Mouse (Mus musculus): ENCODE measurements at regions not wholly inside any gene's neighbourhood (a gene's known extent, or its start where the extent isn't known, plus 50 kb on each side); places are given as distances from the start of the nearest gene placed in this dataset.

DNA sequence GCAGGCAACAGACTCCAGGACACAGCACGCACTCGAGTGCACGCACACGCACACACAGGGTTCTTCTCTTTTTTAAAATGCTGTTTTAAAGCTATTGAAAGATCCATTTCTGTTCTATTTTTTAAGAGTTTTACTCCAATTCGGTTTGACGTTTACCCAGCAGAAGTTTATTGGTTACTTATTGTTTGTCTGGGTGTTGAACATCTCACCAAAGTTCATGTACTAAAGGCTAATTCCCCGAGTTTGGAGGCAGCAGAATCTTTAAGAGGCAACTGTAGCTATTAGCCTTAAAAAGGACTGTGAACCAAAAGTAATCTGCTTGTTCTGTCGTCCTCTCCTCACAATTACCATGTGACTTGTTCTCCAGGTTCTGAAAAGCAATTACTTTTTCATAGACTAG is 263.0 kb upstream of the Nfia start:
- no peak for TF ChIP-seq CTCF (IDR thresholded peaks at IDR 0.05; ENCODE audit: low read depth)
- Histone ChIP-seq H3K36me3 (ENCODE audit: insufficient read depth, low read length) (no peaks in the 10 kb centered on the region), H3K27ac (no peak overlapping the region), H3K4me1 (replicated peaks; ENCODE audit: insufficient read depth, low read length) (no peaks in the 10 kb centered on the region), H3K4me2 (ENCODE audit: low read length) (no peak overlapping the region), H3K27me3 (ENCODE audit: insufficient read depth, low read length) (no peaks in the 10 kb centered on the region), H3K4me3 (replicated peaks; ENCODE audit: low read depth, low read length) (no peak overlapping the region), H3K9me3 (replicated peaks; ENCODE audit: low read length) (no peaks in the 10 kb centered on the region), H3K9ac (ENCODE audit: low read depth, low read length) (no peak overlapping the region)
- 82% methylated on average over 8 of the region's 8 CpGs for WGBS
- DNase-seq (ENCODE audit: low spot score) (no peak), ATAC-seq (replicated peaks; ENCODE audit: low FRiP score, low read depth) (no peak)

- DNase-seq (ENCODE audit: low spot score) (no peak), ATAC-seq (replicated peaks; ENCODE audit: low FRiP score, low read depth) (no peak)
- Histone ChIP-seq H3K4me3 (replicated peaks; ENCODE audit: low read depth, low read length) (no peak overlapping the region), H3K27me3 (ENCODE audit: insufficient read depth, low read length) (no peaks in the 10 kb centered on the region), H3K4me1 (replicated peaks; ENCODE audit: insufficient read depth, low read length) (no peaks in the 10 kb centered on the region), H3K36me3 (ENCODE audit: insufficient read depth, low read length) (no peaks in the 10 kb centered on the region), H3K9me3 (replicated peaks; ENCODE audit: low read length) (no peaks in the 10 kb centered on the region), H3K4me2 (ENCODE audit: low read length) (no peak overlapping the region), H3K9ac (ENCODE audit: low read depth, low read length) (no peak overlapping the region), H3K27ac (no peak overlapping the region)
- TF ChIP-seq CTCF (IDR thresholded peaks at IDR 0.05; ENCODE audit: low read depth): no peak
- WGBS: 52% methylated on average over 1 of the region's 1 CpGs
Observed at GRCm38 (mm10) chr4:97505734-97506133, 266.8 kb upstream of the Nfia start.

DNA sequence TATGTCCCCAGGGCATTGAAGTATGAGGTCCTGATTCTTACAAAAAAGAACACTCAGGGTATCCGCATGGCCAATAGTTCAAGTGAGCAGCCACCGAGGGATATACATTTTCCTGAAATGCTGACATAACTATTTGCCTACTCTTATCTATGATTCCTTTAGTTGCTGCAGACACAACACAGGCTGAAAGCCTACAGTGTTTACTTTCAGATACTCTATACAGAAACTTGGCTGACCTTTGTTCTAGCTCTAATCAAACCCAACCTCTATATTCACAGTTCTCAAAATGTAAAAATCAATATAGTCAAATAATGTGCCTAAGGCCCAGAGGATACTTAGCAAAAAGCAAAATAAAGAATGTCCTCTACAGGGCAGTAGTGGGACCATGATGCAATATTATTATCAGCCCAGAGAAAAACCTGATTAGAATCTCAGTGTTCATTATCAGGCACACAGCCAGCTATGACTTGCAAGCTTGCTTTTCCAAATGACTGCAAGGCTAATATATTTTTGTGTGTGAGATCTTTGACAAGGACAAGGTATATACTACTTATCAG is 281.2 kb upstream of the Nfia start:
- no peak for ATAC-seq (replicated peaks; ENCODE audit: low FRiP score, low read depth)
- no peak for TF ChIP-seq CTCF (IDR thresholded peaks at IDR 0.05; ENCODE audit: low read depth)
- Histone ChIP-seq H3K9me3 (replicated peaks; ENCODE audit: low read length) (no peaks in the 10 kb centered on the region), H3K27me3 (ENCODE audit: insufficient read depth, low read length) (no peaks in the 10 kb centered on the region), H3K4me3 (replicated peaks; ENCODE audit: low read depth, low read length) (no peak overlapping the region), H3K27ac (no peak overlapping the region), H3K9ac (ENCODE audit: low read depth, low read length) (no peak overlapping the region), H3K36me3 (ENCODE audit: insufficient read depth, low read length) (no peaks in the 10 kb centered on the region), H3K4me1 (replicated peaks; ENCODE audit: insufficient read depth, low read length) (no peaks in the 10 kb centered on the region), H3K4me2 (ENCODE audit: low read length) (no peak overlapping the region)
- WGBS: 64% methylated on average over 2 of the region's 2 CpGs
- no peak for DNase-seq (ENCODE audit: low spot score)

DNA sequence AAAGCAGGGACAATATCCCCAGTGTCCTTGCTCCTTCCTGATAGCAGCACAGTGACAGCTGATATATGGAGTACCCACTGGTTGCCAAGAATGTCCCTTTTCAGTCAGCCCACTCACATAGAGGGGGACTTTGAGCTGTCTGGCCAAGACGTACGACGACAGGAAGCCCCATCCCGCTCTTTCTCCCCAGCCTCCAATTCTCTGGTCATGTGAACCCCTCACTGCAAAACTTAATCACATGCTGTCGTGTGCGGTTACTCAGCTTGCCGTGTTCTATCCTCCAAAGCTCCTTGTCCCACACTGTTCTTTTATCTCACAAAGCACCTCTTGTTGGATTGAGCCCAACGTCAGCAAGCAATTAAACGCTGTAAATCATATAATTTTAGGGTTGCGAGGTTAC is 286.2 kb upstream of the Nfia start:
- no peak for ATAC-seq (replicated peaks; ENCODE audit: low FRiP score, low read depth)
- Histone ChIP-seq H3K27ac (no peak overlapping the region), H3K9ac (ENCODE audit: low read depth, low read length) (no peak overlapping the region), H3K4me2 (ENCODE audit: low read length) (no peak overlapping the region), H3K27me3 (ENCODE audit: insufficient read depth, low read length) (no peaks in the 10 kb centered on the region), H3K9me3 (replicated peaks; ENCODE audit: low read length) (no peaks in the 10 kb centered on the region), H3K36me3 (ENCODE audit: insufficient read depth, low read length) (no peaks in the 10 kb centered on the region), H3K4me3 (replicated peaks; ENCODE audit: low read depth, low read length) (no peak overlapping the region), H3K4me1 (replicated peaks; ENCODE audit: insufficient read depth, low read length) (no peaks in the 10 kb centered on the region)
- peak; percentile 65 for DNase-seq (ENCODE audit: low spot score)
- 16% methylated on average over 10 of the region's 10 CpGs for WGBS
- no peak for TF ChIP-seq CTCF (IDR thresholded peaks at IDR 0.05; ENCODE audit: low read depth)

DNA sequence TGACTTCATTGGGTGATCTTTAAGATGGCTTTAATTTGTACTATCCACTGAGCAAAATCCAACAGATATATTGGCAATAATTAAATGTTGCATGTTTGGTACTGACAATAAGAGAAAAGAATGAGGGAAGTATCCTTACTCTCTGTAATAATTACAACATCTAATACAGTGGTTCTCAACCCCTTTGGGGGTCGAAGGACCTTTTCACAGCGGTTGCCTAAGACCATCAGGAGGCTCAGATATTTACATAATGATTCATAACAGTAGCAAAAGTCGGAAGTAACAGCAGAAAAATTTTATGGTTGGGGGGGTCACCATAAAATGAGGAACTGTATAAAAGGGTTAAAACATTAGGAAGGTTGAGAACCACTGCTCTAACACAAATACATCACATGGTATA is 287.3 kb upstream of the Nfia start:
- H3K27me3 ChIP-seq (ENCODE audit: insufficient read depth, low read length): no peaks in the 10 kb centered on the region
- H3K4me2 ChIP-seq (ENCODE audit: low read length): no peak overlapping the region
- 92% methylated on average over 3 of the region's 3 CpGs for WGBS
- H3K9ac ChIP-seq (ENCODE audit: low read depth, low read length): no peak overlapping the region
- TF ChIP-seq CTCF (IDR thresholded peaks at IDR 0.05; ENCODE audit: low read depth): no peak
- DNase-seq (ENCODE audit: low spot score): no peak
- no peak overlapping the region for H3K4me3 ChIP-seq (replicated peaks; ENCODE audit: low read depth, low read length)
- H3K9me3 ChIP-seq (replicated peaks; ENCODE audit: low read length): no peaks in the 10 kb centered on the region
- H3K36me3 ChIP-seq (ENCODE audit: insufficient read depth, low read length): no peaks in the 10 kb centered on the region
- no peak for ATAC-seq (replicated peaks; ENCODE audit: low FRiP score, low read depth)
- no peak overlapping the region for H3K27ac ChIP-seq
- no peaks in the 10 kb centered on the region for H3K4me1 ChIP-seq (replicated peaks; ENCODE audit: insufficient read depth, low read length)

- no peak overlapping the region for H3K27ac ChIP-seq
- H3K4me1 ChIP-seq (replicated peaks; ENCODE audit: insufficient read depth, low read length): no peaks in the 10 kb centered on the region
- no peaks in the 10 kb centered on the region for H3K9me3 ChIP-seq (replicated peaks; ENCODE audit: low read length)
- H3K4me3 ChIP-seq (replicated peaks; ENCODE audit: low read depth, low read length): no peak overlapping the region
- no peak overlapping the region for H3K9ac ChIP-seq (ENCODE audit: low read depth, low read length)
- H3K27me3 ChIP-seq (ENCODE audit: insufficient read depth, low read length): no peaks in the 10 kb centered on the region
- no peak for ATAC-seq (replicated peaks; ENCODE audit: low FRiP score, low read depth)
- no peak overlapping the region for H3K4me2 ChIP-seq (ENCODE audit: low read length)
- no peak for DNase-seq (ENCODE audit: low spot score)
- no peaks in the 10 kb centered on the region for H3K36me3 ChIP-seq (ENCODE audit: insufficient read depth, low read length)
- 39% methylated on average over 10 of the region's 10 CpGs for WGBS
- TF ChIP-seq CTCF (IDR thresholded peaks at IDR 0.05; ENCODE audit: low read depth): no peak
Observed at GRCm38 (mm10) chr4:97482701-97483246, 289.8 kb upstream of the Nfia start.

DNA sequence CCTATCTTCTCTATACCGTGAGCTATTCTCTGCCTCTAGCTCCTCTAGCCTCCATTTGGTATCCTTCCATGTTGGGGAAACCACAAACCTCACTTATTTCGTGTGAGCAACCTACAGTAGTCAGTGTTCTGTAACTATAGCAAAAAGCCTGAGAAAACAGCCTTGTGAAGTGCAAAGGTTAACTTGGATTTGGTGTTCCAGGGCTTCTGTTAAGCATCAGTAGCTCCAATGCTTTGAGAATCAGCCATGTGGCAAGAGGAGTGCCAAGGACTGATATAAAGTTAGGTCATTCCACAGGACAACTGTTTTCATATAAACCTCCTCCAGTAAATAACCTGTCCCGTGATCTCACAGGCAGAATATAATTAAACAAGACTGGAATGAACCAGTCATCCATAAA is 290.7 kb upstream of the Nfia start:
- H3K36me3 ChIP-seq (ENCODE audit: insufficient read depth, low read length): no peaks in the 10 kb centered on the region
- DNase-seq (ENCODE audit: low spot score): no peak
- TF ChIP-seq CTCF (IDR thresholded peaks at IDR 0.05; ENCODE audit: low read depth): no peak
- H3K9ac ChIP-seq (ENCODE audit: low read depth, low read length): no peak overlapping the region
- WGBS: 67% methylated on average over 3 of the region's 3 CpGs
- H3K4me1 ChIP-seq (replicated peaks; ENCODE audit: insufficient read depth, low read length): no peaks in the 10 kb centered on the region
- 0 out of 2 replicates have a peak, but pooled peaks have one; percentile 30 for ATAC-seq (replicated peaks; ENCODE audit: low FRiP score, low read depth)
- no peaks in the 10 kb centered on the region for H3K27me3 ChIP-seq (ENCODE audit: insufficient read depth, low read length)
- no peaks in the 10 kb centered on the region for H3K9me3 ChIP-seq (replicated peaks; ENCODE audit: low read length)
- H3K27ac ChIP-seq: no peak overlapping the region
- no peak overlapping the region for H3K4me2 ChIP-seq (ENCODE audit: low read length)
- H3K4me3 ChIP-seq (replicated peaks; ENCODE audit: low read depth, low read length): no peak overlapping the region
